In the genomic region with DNA sequence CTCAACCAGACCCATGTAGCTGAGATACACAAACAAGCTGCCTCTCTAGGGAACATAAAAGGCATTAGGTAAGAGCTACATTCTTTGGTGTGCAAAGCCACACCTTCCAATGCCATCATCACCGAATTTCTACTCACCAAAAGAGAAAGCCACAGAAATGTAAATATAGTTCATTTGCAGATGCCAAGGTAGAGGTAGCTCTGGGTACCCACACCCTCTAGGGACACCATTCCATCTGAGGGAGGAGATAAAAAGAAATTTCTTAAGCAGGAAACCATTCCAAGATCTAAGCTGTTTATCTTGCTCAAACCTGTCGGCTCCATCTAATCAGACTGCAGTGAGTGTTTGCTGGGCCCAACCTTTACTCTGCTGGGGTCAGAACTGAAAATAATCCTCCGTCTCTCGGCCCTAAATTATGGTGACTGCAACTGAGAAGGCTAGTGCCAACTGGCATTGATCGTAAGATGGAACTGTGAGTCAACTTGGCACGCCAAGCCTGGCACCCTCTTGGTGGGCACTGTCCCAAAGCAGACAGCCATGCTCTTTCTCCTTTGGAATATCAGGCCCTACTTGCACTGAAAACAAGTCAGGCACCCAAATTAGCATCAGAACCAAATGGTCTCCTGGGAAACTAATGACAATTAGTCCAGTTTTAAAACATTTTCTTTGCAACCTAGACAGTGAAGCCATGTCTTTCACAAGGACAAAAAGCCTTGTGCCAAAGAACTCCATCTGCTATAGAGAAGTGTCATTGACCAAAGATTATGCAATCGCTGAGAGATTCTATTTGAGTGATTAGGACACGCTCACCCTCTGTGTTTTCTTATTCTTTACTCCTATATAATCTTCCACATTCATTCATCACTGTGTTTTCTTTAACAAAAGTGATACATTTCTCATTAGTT, we compare ENCODE assay signal across 10 mouse cellular contexts.
A peak's percentile ranks its signal among the peaks of the same experiment; 100 is the strongest.
DNase-seq lines count a peak whose midpoint lies in the region; ATAC-seq lines count a peak whose summit lies in the region.
"Had no signal": no experiment of that assay in that cellular context is flagged by ENCODE, and none has a peak within 500 bp of the region (broad histone marks: within the 10 kb centered on the region; RNA-seq: fewer than 3 reads in every experiment).

No protein-coding gene starts in this region.

- 67% methylated on average over 8 of the region's 8 CpGs for WGBS in hindbrain, embryonic 15.5 days
- 73% methylated on average over 8 of the region's 8 CpGs for WGBS in hindbrain, embryonic 12.5 days

- H3K36me3 ChIP-seq in hindbrain, embryonic 15.5 days = no peaks in the 10 kb centered on the region
- H3K36me3 ChIP-seq in hindbrain, embryonic 12.5 days = no peaks in the 10 kb centered on the region
- H3K36me3 ChIP-seq: stomach, embryonic 15.5 days had no signal

- ATAC-seq in hindbrain, embryonic 15.5 days (ENCODE audit: low FRiP score, low read depth) = peak; percentile 86
- ATAC-seq in hindbrain, embryonic 12.5 days (ENCODE audit: low FRiP score) = no peak
- peak; percentile 87 for ATAC-seq in cerebellum, adult (ENCODE audit: insufficient number of reproducible peaks, low FRiP score, low TSS enrichment)
- no peak for ATAC-seq in granulocyte monocyte progenitor cell, adult 5-6 weeks (replicated peaks; ENCODE audit: poor library complexity, severe bottlenecking)

- peak; percentile 50 to 79 for DNase-seq in gastrocnemius, adult 8-10 months (ENCODE audit: low spot score in 2 of 2)
- peak; percentile 5 to 24 for DNase-seq in left cerebral cortex, adult 8-10 months (ENCODE audit: low spot score in 2 of 2)
- DNase-seq in right cerebral cortex, postnatal 36 days (ENCODE audit: low spot score in 2 of 2) = peak; percentile 3 to 4
- DNase-seq in thymus, postnatal 14 days = no peak

- no peaks in the 10 kb centered on the region for H3K4me1 ChIP-seq in hindbrain, embryonic 15.5 days (replicated peaks)
- no peaks in the 10 kb centered on the region for H3K4me1 ChIP-seq in hindbrain, embryonic 12.5 days
- H3K4me1 ChIP-seq: stomach, embryonic 15.5 days had no signal

- no peak overlapping the region for H3K9ac ChIP-seq in hindbrain, embryonic 15.5 days
- H3K9ac ChIP-seq in hindbrain, embryonic 12.5 days = no peak overlapping the region
- H3K9ac ChIP-seq: liver, embryonic 14.5 days; stomach, embryonic 15.5 days had no signal

- no peak overlapping the region for H3K4me3 ChIP-seq in hindbrain, embryonic 15.5 days
- no peak overlapping the region for H3K4me3 ChIP-seq in hindbrain, embryonic 12.5 days
- H3K4me3 ChIP-seq: stomach, embryonic 15.5 days had no signal

- no peaks in the 10 kb centered on the region for H3K27me3 ChIP-seq in hindbrain, embryonic 15.5 days
- H3K27me3 ChIP-seq in hindbrain, embryonic 12.5 days = 0 out of 2 replicates have a peak, but pooled peaks cover 2% of the 10 kb centered on the region
- H3K27me3 ChIP-seq: stomach, embryonic 15.5 days had no signal

- H3K9me3 ChIP-seq in hindbrain, embryonic 15.5 days = no peaks in the 10 kb centered on the region
- no peaks in the 10 kb centered on the region for H3K9me3 ChIP-seq in hindbrain, embryonic 12.5 days (replicated peaks)
- H3K9me3 ChIP-seq: stomach, embryonic 15.5 days had no signal

- H3K4me2 ChIP-seq in hindbrain, embryonic 15.5 days = no peak overlapping the region
- no peak overlapping the region for H3K4me2 ChIP-seq in hindbrain, embryonic 12.5 days (replicated peaks)
- H3K4me2 ChIP-seq: stomach, embryonic 15.5 days had no signal

- H3K27ac ChIP-seq in hindbrain, embryonic 15.5 days (replicated peaks) = no peak overlapping the region
- no peak overlapping the region for H3K27ac ChIP-seq in hindbrain, embryonic 12.5 days
- H3K27ac ChIP-seq: liver, embryonic 14.5 days; stomach, embryonic 15.5 days had no signal

Comparison
In these comparisons a context has a peak if more than half of its experiments do, and no peak if none do; other contexts are left out.
1. ATAC-seq: peak in hindbrain, embryonic 15.5 days (single experiment) and cerebellum, adult (single experiment); none in hindbrain, embryonic 12.5 days (single experiment) and granulocyte monocyte progenitor cell, adult 5-6 weeks (single experiment).